Mouse (Mus musculus): ENCODE measurements around the gene Mrpl54.

DNA sequence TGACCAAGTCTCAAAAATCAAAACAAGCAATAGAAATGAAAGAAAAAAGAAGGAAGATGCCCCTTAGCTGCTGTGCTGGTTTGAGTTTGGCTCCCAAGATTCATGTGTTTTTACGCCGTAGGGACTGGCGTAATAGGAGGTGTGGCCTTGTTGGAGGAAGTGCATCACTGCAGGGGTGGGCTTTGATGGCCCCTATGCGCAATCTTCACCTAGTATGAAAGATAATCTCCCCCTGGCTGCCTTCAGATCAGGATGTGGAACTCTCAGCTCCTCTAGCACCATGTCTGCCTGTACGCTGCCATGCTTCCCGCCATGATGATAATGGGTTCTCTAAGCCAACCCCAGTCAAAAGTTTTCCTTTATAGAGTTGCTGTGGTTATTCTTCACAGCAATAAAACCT, 50.5 kb downstream of the Mrpl54 start:
- TF ChIP-seq CTCF (IDR thresholded peaks at IDR 0.05; ENCODE audit: extremely low read depth, insufficient read length, insufficient replicate concordance, low read depth, low read length) (no peak), POLR2A (IDR thresholded peaks at IDR 0.05; ENCODE audit: low read depth, low read length) (no peak)

All from small intestine, adult 2 months (tissue).